Mouse (Mus musculus) olfactory bulb, adult 2 months (tissue): Measurements from ENCODE around the gene Lsm2. TPM values are rescaled to one million over a fixed set of nuclear protein-coding genes. Genes with fewer than 3 reads are reported as not detected.
"Not testable (repeated sequence)": the region's sequence is repeated elsewhere in the genome, so short reads cannot be mapped to it uniquely, and the experiment has no call there.

Experiments used
- H3K27ac ChIP-seq: fragments of 200-500 bp; 2 replicates; pipeline ENCODE4 v1.5.1; 2012; ENCODE audit warnings: low read depth, low read length; ENCODE audit not compliant: insufficient read depth
- H3K4me1 ChIP-seq: fragments of 200-500 bp; 2 replicates; pipeline ENCODE4 v1.6.1; 2012; ENCODE audit warnings: low read length; ENCODE audit not compliant: control insufficient read depth, insufficient read depth
- H3K4me3 ChIP-seq: fragments of 200-500 bp; 2 replicates; pipeline ENCODE4 v1.5.1; 2012; ENCODE audit warnings: mild to moderate bottlenecking, low read depth, low read length, moderate library complexity; ENCODE audit not compliant: insufficient read depth
- CTCF ChIP-seq: fragments of 200-500 bp; IDR thresholded peaks from 2 replicates; pipeline ENCODE4 v1.5.1; 2012; ENCODE audit warnings: low read depth, mild to moderate bottlenecking, low read length, moderate library complexity; ENCODE audit not compliant: insufficient read depth
- POLR2A ChIP-seq: fragments of 200-500 bp; IDR thresholded peaks from 2 replicates; pipeline ENCODE4 v1.6.1; 2012; ENCODE audit warnings: mild to moderate bottlenecking, low read depth, low read length, moderate library complexity; ENCODE audit not compliant: insufficient read depth
- WGBS: fragments of 180-500 bp; shearing (Covaris S2); methylation state at CpG from one replicate; pipeline ENCODE4 v1.1.7; 2018; 5-methylcytosine and 5-hydroxymethylcytosine counted together
- polyA plus RNA-seq: library from polyadenylated mRNA; stranded (reverse); fragments of >200 nt; gene quantifications from 2 replicates; pipeline ENCODE4 v1.2.4, GENCODE M21; 2012; ENCODE audit warnings: low replicate concordance; ENCODE audit not compliant: missing spikeins, insufficient read depth, insufficient read length

Gene Lsm2
- polyA plus RNA-seq, 1 experiment: not detected

- no peak for TF ChIP-seq CTCF
- TF ChIP-seq POLR2A: no peak
- peaks cover 2% of the 10 kb centered on the region for H3K4me1 ChIP-seq
- 87% methylated on average over 5 of the region's 5 CpGs for WGBS
- no peak overlapping the region for H3K27ac ChIP-seq
- H3K4me3 ChIP-seq: no peak overlapping the region
Observed at GRCm38 (mm10) chr17:34946486-34947140, 35.0 kb upstream of the Lsm2 start.

GRCm38 (mm10) chr17:34947606-34948005 is 34.1 kb upstream of the Lsm2 start:
- WGBS: 25% methylated on average over 8 of the region's 8 CpGs
- TF ChIP-seq POLR2A: no peak
- no peak for TF ChIP-seq CTCF
- Histone ChIP-seq H3K4me1 (no peaks in the 10 kb centered on the region), H3K4me3 (no peak overlapping the region), H3K27ac (no peak overlapping the region)

GRCm38 (mm10) chr17:34948721-34949552 is 32.7 kb upstream of the Lsm2 start:
- H3K27ac ChIP-seq: not testable (repeated sequence)
- WGBS: 66% methylated on average over 9 of the region's 9 CpGs

GRCm38 (mm10) chr17:34949553-34949969 is 32.1 kb upstream of the Lsm2 start:
- Histone ChIP-seq H3K27ac (no peak overlapping the region), H3K4me1 (no peaks in the 10 kb centered on the region), H3K4me3 (no peak overlapping the region)
- 60% methylated on average over 4 of the region's 4 CpGs for WGBS
- TF ChIP-seq CTCF (no peak), POLR2A (no peak)

More at GRCm38 (mm10) chr17:34948721-34949552, 32.7 kb upstream of the Lsm2 start:
- not testable (repeated sequence) for H3K4me1 ChIP-seq, H3K4me3 ChIP-seq

- no peak overlapping the region for H3K4me3 ChIP-seq
- WGBS: 18% methylated on average over 10 of the region's 10 CpGs
- H3K27ac ChIP-seq: no peak overlapping the region
Observed at GRCm38 (mm10) chr17:34950514-34951455, 30.9 kb upstream of the Lsm2 start.

GRCm38 (mm10) chr17:34951636-34952377 is 29.9 kb upstream of the Lsm2 start:
- under 1% methylated on average over 29 of the region's 29 CpGs for WGBS
- no peak for TF ChIP-seq POLR2A
- no peak for TF ChIP-seq CTCF

More at GRCm38 (mm10) chr17:34950514-34951455, 30.9 kb upstream of the Lsm2 start:
- no peaks in the 10 kb centered on the region for H3K4me1 ChIP-seq
- TF ChIP-seq CTCF (no peak), POLR2A (no peak)

GRCm38 (mm10) chr17:34952378-34953040 is 29.2 kb upstream of the Lsm2 start:
- H3K4me3 ChIP-seq: peak overlapping the region; percentile 98

More at GRCm38 (mm10) chr17:34951636-34952377, 29.9 kb upstream of the Lsm2 start:
- Histone ChIP-seq H3K4me3 (peak overlapping the region; percentile 98), H3K27ac (peak overlapping the region; percentile 83), H3K4me1 (no peaks in the 10 kb centered on the region)

More at GRCm38 (mm10) chr17:34952378-34953040, 29.2 kb upstream of the Lsm2 start:
- Histone ChIP-seq H3K27ac (peak overlapping the region; percentile 83), H3K4me1 (peaks cover 2% of the 10 kb centered on the region; the same call in 1 of the 2 replicates)
- under 1% methylated on average over 23 of the region's 23 CpGs for WGBS
- TF ChIP-seq POLR2A (peak; percentile 94), CTCF (no peak)
